Mouse (Mus musculus) embryonic fibroblast, embryonic 13.5 days (primary cell): ENCODE measurements around the gene Strn4. TPM values are rescaled to one million over a fixed set of nuclear protein-coding genes. Genes with fewer than 3 reads are reported as not detected.

Experiments
- H3K27ac ChIP-seq: 2 replicates; pipeline ENCODE4 v1.5.1; 2012; ENCODE audit warnings: low read length, control low read depth, inconsistent platforms; ENCODE audit not compliant: insufficient read depth
- H3K4me1 ChIP-seq: 2 replicates; pipeline ENCODE4 v1.6.1; 2011; ENCODE audit warnings: low read length; ENCODE audit not compliant: control insufficient read depth, insufficient read depth
- H3K4me3 ChIP-seq: 2 replicates; pipeline ENCODE4 v1.5.1; 2011; ENCODE audit warnings: mild to moderate bottlenecking, control low read depth, low read length; ENCODE audit not compliant: insufficient read depth
- CTCF ChIP-seq: IDR thresholded peaks from 2 replicates; pipeline ENCODE4 v1.5.1; 2011; ENCODE audit warnings: mild to moderate bottlenecking, control low read depth, low read length, moderate library complexity, borderline replicate concordance; ENCODE audit not compliant: insufficient read depth
- POLR2A ChIP-seq: IDR thresholded peaks from 2 replicates; pipeline ENCODE4 v1.6.1; 2011; ENCODE audit warnings: low read depth, mild to moderate bottlenecking, control low read depth, low read length, moderate library complexity
- polyA plus RNA-seq: library from polyadenylated mRNA; stranded (reverse); fragments of >200 nt; gene quantifications from 2 replicates; pipeline ENCODE4 v1.2.4, GENCODE M21; 2011; ENCODE audit warnings: low read depth; ENCODE audit not compliant: missing spikeins, insufficient read length

Strn4 gene
- polyA plus RNA-seq = 58.4 and 67.1 TPM in 2 replicates

DNA sequence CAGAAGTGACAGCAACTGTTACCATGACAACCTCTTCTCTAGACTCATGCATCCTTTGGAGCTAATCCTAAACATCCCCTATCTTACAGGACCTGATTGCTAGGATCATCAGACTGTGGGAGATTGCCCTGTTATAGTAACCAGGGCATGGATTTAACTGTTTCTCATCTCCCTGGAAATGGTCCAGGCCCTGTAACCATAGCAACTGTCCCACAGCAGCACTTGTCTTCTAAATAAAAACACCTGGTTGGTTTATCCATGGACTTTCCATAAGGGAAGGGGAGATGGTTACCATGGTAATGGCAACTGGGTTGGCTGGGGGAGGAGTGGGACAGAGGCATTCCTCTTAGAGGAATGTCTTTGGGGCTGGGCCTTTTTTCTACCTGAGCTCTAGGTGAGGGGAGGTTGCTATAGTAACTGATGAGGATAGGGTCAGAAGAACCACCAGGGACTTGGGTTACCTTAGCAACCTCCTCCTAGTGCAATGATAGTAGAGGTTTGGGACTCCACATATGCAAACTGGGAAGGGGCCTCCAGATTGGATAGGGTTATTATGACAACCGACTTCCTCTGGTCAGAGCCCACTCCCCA is at the start of gene Strn4:
TSS of gene Strn4 (plus strand) at position 539 of the 591 bp plus-strand sequence.
- TF ChIP-seq CTCF = no peak
- TF ChIP-seq POLR2A = no peak
- H3K27ac ChIP-seq = peak within 1 kb of the TSS; percentile 51
- peaks cover 7% of the 10 kb centered on the region; the same call in 1 of the 2 replicates for H3K4me1 ChIP-seq
- H3K4me3 ChIP-seq = peak within 1 kb of the TSS; percentile 63

DNA sequence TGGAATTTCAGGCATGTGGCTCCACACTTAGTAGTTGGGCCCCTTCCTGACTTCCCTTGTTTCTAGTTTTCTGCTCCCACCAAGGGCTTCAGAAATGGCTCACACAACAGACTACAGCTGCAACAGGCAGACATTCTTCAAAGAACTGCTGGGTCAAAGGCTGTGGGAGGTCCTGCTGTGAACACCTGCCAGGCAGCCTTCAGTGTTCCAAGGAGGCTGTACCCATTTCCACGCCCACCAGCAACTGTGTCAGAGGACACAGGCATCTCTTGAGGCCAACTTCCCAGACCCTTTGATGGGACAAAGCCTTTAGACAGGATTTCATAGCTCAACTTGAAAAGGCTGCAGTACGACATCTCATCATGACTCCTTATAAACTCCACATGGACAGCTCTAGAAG is 49.2 kb upstream of the Strn4 start:
- no peaks in the 10 kb centered on the region for H3K4me1 ChIP-seq
- H3K27ac ChIP-seq = no peak overlapping the region

DNA sequence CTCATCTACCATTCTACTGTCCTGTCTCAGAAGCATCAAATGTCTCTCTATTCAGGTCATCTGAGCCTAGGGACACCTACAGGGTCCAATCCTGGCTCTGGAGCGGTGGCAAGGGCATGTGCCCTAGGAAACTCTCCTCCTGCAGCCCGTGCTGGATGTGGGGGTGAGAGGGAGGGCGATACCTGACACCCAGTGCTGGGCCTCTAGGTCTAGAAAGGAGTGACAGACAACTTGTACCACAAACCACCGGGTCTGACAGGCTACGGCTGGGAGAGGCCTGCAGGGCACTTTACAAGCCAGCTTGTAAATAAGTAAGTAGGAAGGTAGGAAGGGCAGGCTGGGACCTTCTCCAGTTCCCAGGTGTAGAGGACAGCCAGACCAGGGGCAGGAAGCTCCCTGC is 39.8 kb upstream of the Strn4 start:
- Histone ChIP-seq H3K27ac (no peak overlapping the region), H3K4me1 (no peaks in the 10 kb centered on the region), H3K4me3 (no peak overlapping the region)
- no peak for TF ChIP-seq POLR2A
- no peak for TF ChIP-seq CTCF

More for the DNA sequence above, 49.2 kb upstream of the Strn4 start:
- H3K4me3 ChIP-seq = no peak overlapping the region
- TF ChIP-seq CTCF (no peak), POLR2A (no peak)

DNA sequence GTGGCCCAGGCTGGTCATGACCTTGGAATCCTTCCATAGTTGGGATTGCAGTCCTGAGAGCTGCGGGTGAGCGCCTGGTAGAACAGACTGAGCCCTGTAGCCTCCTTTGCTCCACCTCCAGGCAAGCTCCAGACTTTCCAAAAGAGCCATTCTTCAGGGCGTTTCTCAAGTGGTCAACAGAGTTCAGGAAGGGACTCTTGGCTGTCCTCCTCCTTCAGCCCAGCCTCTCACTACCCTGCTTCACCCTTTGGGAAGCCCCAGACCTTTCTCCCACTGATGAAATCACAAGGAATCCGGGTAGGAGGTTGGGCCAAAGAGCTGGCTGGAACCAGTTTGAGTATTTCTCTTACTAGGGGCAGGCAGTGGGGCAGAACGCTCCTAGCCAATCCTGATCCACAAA is 35.6 kb upstream of the Strn4 start:
- Histone ChIP-seq H3K4me3 (no peak overlapping the region), H3K4me1 (no peaks in the 10 kb centered on the region), H3K27ac (no peak overlapping the region)
- TF ChIP-seq POLR2A = no peak
- no peak for TF ChIP-seq CTCF

DNA sequence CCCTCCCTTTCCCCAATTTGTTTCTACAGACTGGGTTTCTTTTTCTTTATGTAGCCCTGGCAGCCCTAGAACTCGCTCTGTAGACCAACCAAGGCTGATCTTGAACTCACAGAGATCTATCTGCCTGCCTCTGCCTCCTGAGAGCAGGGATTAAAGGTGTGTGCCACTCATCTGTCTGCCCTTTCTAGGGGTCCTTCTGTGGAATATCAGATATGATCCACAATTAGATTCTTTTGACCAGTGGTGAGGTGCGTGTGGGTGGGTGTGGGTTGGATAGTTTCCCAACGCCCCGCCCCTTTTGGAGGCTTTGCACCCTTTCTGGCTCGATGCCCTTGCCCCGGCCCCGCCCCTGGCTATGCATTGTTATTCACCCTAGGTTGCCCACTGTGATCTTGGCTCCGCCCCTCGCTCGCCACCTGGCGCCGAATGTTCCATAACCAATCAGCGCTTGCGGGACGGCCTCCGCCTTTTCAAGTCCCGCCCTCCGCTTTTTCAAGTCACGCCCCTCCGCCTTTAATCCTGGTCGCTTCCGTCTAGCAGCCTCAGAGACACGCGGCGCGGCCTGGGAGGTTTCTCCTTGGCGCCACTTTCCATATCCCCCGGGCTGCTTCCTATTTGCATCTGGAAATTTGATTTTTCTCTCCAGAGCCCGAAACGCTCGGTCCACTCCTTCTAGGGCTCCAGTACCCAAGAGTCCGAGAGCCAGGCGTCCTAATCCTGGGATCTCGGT is 34.7 kb upstream of the Strn4 start, which contains the start of gene Slc1a5:
TSS of gene Slc1a5 (plus strand) at position 516 of the 730 bp plus-strand sequence.
- Histone ChIP-seq H3K4me1 (no peaks in the 10 kb centered on the region), H3K4me3 (peak within 1 kb of the TSS; percentile 70), H3K27ac (no peak within 1 kb of the TSS)
- TF ChIP-seq CTCF (no peak), POLR2A (peak; percentile 99)

GRCm38 (mm10) chr7:16781555-16781815 is 34.2 kb upstream of the Strn4 start:
- H3K27ac ChIP-seq = no peak overlapping the region
- peak overlapping the region; percentile 70 for H3K4me3 ChIP-seq
- H3K4me1 ChIP-seq = no peaks in the 10 kb centered on the region
- TF ChIP-seq POLR2A (no peak), CTCF (no peak)

- no peak overlapping the region for H3K27ac ChIP-seq
- TF ChIP-seq CTCF = no peak
- TF ChIP-seq POLR2A = no peak; the same call in none of the 2 replicates
- peak overlapping the region; percentile 70 for H3K4me3 ChIP-seq
- H3K4me1 ChIP-seq = no peaks in the 10 kb centered on the region
Observed at GRCm38 (mm10) chr7:16781816-16782554, 33.7 kb upstream of the Strn4 start.

DNA sequence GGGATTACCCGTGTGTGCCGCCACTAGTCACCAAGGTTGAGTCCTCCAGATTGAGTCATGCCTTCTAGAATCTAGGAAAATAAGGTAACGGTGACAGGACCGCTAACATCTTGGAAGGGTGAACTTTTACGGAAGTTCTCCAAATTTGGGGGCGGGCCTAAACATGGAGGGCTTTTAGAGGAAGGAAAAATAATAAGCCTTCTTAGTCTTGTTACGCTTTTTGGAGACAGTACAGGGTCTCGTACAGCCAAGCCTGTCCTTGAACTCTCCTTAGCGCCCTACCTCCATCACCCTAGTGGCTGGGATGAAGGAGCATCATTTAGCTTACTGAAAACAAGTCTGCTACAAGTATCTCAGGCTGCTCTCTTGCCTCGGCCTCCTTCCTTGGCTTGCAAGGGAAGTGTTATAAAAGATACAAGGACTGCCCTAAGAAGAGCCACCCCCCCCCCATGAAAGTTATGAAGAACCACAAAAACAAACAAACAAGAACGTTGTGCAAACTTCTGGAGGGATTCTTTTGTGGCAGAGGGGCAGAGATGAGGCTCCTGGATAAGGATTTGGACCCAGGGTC is 33.0 kb upstream of the Strn4 start:
- H3K27ac ChIP-seq = peak overlapping the region; percentile 67
- TF ChIP-seq POLR2A = no peak
- no peak for TF ChIP-seq CTCF
- H3K4me1 ChIP-seq = no peaks in the 10 kb centered on the region
- peak overlapping the region; percentile 70 for H3K4me3 ChIP-seq

GRCm38 (mm10) chr7:16783224-16783688 is 32.4 kb upstream of the Strn4 start:
- H3K4me1 ChIP-seq = no peaks in the 10 kb centered on the region
- H3K4me3 ChIP-seq = peak overlapping the region; percentile 70
- no peak for TF ChIP-seq CTCF
- TF ChIP-seq POLR2A = no peak; the same call in 1 of the 2 replicates
- H3K27ac ChIP-seq = peak overlapping the region; percentile 67
